8 mouse cellular contexts compared by ENCODE assay signal in the genomic region with DNA sequence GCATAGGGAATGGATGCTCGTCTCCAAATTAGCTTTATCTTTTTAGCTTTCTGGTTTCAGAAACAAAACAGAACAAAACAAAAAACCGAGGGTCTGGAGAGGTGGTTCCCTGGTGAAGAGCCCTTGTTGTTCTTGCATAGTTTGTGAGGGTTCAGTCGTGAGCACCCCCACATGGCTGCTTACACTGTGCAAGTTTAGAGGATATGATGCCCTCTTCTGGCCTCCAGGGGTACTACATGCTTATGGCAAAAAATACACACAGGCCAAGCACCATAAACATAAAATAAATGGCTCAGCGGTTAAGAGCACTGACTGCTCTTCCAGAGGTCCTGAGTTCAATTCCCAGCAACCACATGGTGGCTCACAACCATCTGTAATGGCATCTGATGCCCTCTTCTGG.
DNase-seq lines count a peak whose midpoint lies in the region; ATAC-seq and TF ChIP-seq lines count a peak whose summit lies in the region.

No protein-coding gene starts in this region.

- no peaks in the 10 kb centered on the region for H3K4me1 ChIP-seq in kidney, postnatal 0 days (replicated peaks; ENCODE audit: insufficient read depth, low read length)
- no peaks in the 10 kb centered on the region for H3K4me1 ChIP-seq in liver, embryonic 11.5 days (replicated peaks; ENCODE audit: control insufficient read depth, insufficient read depth, low read length)
- peaks cover 26% of the 10 kb centered on the region for H3K4me1 ChIP-seq in thymus, adult 2 months (replicated peaks; ENCODE audit: control insufficient read depth, insufficient read depth, low read length)

- H3K9ac ChIP-seq in kidney, postnatal 0 days (ENCODE audit: low read depth, low read length) = no peak overlapping the region
- no peak overlapping the region for H3K9ac ChIP-seq in liver, embryonic 11.5 days (ENCODE audit: low read depth, low read length)

- DNase-seq in 3T3-L1 (ENCODE audit: low read depth, low spot score) = peak; percentile 68
- no peak for DNase-seq in Patski (ENCODE audit: low read depth, low spot score)
- DNase-seq in embryo, embryonic 10 days (ENCODE audit: low spot score) = peak; percentile 75
- DNase-seq in kidney, postnatal 0 days (ENCODE audit: low spot score) = peak; percentile 73
- DNase-seq in liver, embryonic 11.5 days (ENCODE audit: low spot score) = no peak
- DNase-seq in neural tube, embryonic 10.5 days (ENCODE audit: extremely low spot score, low spot score) = peak; percentile 69
- peak; percentile 86 for DNase-seq in thymus, adult 2 months

- CTCF ChIA-PET in Patski (lab: Charles Lee) = interaction anchor here (0.6 to 2.3 kb wide), 6 partner anchors 11 to 354 kb away, joined by 3 to 6 read pairs (median 3); no protein-coding TSS in a partner anchor

- POLR2A ChIA-PET in Patski (lab: Charles Lee) = no interaction called here

- H3K27me3 ChIP-seq in Patski = peaks cover 23% of the 10 kb centered on the region
- no peaks in the 10 kb centered on the region for H3K27me3 ChIP-seq in kidney, postnatal 0 days (ENCODE audit: insufficient read depth, low read length)
- H3K27me3 ChIP-seq in liver, embryonic 11.5 days (replicated peaks; ENCODE audit: control insufficient read depth, insufficient read depth, low read length) = no peaks in the 10 kb centered on the region
- no peaks in the 10 kb centered on the region for H3K27me3 ChIP-seq in thymus, adult 2 months (ENCODE audit: control insufficient read depth, insufficient read depth, low read length)

- H3K9me3 ChIP-seq in kidney, postnatal 0 days (replicated peaks; ENCODE audit: low read length) = no peaks in the 10 kb centered on the region
- H3K9me3 ChIP-seq in liver, embryonic 11.5 days (ENCODE audit: control insufficient read depth, low read length) = no peaks in the 10 kb centered on the region

- in situ Hi-C loops in Patski (cut with MboI; ENCODE audit: low pct_unique_long_range_greater_than_20kb) = loop anchor here (25.0 kb wide), 2 partner anchors 594 to 681 kb away; no protein-coding TSS in a partner anchor

- no peaks in the 10 kb centered on the region for H3K36me3 ChIP-seq in kidney, postnatal 0 days (ENCODE audit: insufficient read depth, low read length)
- H3K36me3 ChIP-seq in liver, embryonic 11.5 days (ENCODE audit: control insufficient read depth, insufficient read depth, low read length) = no peaks in the 10 kb centered on the region
- no peaks in the 10 kb centered on the region for H3K36me3 ChIP-seq in thymus, adult 2 months (ENCODE audit: control insufficient read depth, insufficient read depth, low read length)

- H3K27ac ChIP-seq in kidney, postnatal 0 days = no peak overlapping the region
- no peak overlapping the region for H3K27ac ChIP-seq in liver, embryonic 11.5 days (ENCODE audit: low read depth, low read length)
- H3K27ac ChIP-seq in thymus, adult 2 months (ENCODE audit: control insufficient read depth, insufficient read depth, low read length) = no peak overlapping the region

- TF ChIP-seq POLR2A in thymus, adult 2 months (IDR thresholded peaks at IDR 0.05; ENCODE audit: control insufficient read depth, extremely low read depth, insufficient read depth, low read length, poor library complexity) = no peak

- no peak overlapping the region for H3K4me2 ChIP-seq in kidney, postnatal 0 days (ENCODE audit: low read length)
- H3K4me2 ChIP-seq in liver, embryonic 11.5 days = no peak overlapping the region

- ATAC-seq in Patski = no peak
- peak; percentile 95 for ATAC-seq in granulocyte monocyte progenitor cell, adult 5-6 weeks (replicated peaks; ENCODE audit: poor library complexity, severe bottlenecking)
- peak; percentile 65; the same call in 1 of the 2 replicates for ATAC-seq in kidney, postnatal 0 days (replicated peaks; ENCODE audit: low FRiP score, low read depth)
- ATAC-seq in liver, embryonic 11.5 days (replicated peaks; ENCODE audit: low FRiP score) = peak; percentile 67

- no peak overlapping the region for H3K4me3 ChIP-seq in kidney, postnatal 0 days (replicated peaks; ENCODE audit: low read depth, low read length)
- H3K4me3 ChIP-seq in liver, embryonic 11.5 days (ENCODE audit: low read depth, low read length) = no peak overlapping the region
- no peak overlapping the region for H3K4me3 ChIP-seq in thymus, adult 2 months (ENCODE audit: control insufficient read depth, insufficient read depth, low read length)

- WGBS in kidney, postnatal 0 days = 22% methylated on average over 4 of the region's 4 CpGs
- WGBS in liver, embryonic 11.5 days = 23% methylated on average over 4 of the region's 4 CpGs
- WGBS in thymus, adult 2 months = 26% methylated on average over 4 of the region's 4 CpGs

- TF ChIP-seq CTCF in Patski (IDR thresholded peaks at IDR 0.05) = peak; percentile 69
- TF ChIP-seq CTCF in kidney, postnatal 0 days (IDR thresholded peaks at IDR 0.05; ENCODE audit: low read depth) = peak; percentile 85
- TF ChIP-seq CTCF in thymus, adult 2 months (IDR thresholded peaks at IDR 0.05; ENCODE audit: borderline replicate concordance, control insufficient read depth, extremely low read depth, insufficient read depth, low read length, poor library complexity) = no peak

Comparison
In these comparisons a context has a peak if more than half of its experiments do, and no peak if none do; other contexts are left out.
1. DNase-seq: peak in 3T3-L1 (single experiment), embryo, embryonic 10 days (single experiment), kidney, postnatal 0 days (single experiment), neural tube, embryonic 10.5 days (single experiment) and thymus, adult 2 months (single experiment); none in Patski (single experiment) and liver, embryonic 11.5 days (single experiment).